Mouse (Mus musculus) heart, embryonic 11.5 days (tissue): ENCODE results near the gene Dpf3. TPM values are rescaled to one million over a fixed set of nuclear protein-coding genes. Genes with fewer than 3 reads are reported as not detected.

Experiments used
- ATAC-seq: fragments of 200-750 bp; cut with Nextera tagmentation; replicated peaks from 2 replicates; pipeline ENCODE4 v1.8.0; 2017; ENCODE audit warnings: moderate library complexity; ENCODE audit not compliant: insufficient number of reproducible peaks, low FRiP score, low TSS enrichment
- H3K27ac ChIP-seq: fragments of 300-500 bp; sonication (generic); 2 replicates; pipeline ENCODE4 v1.5.1; 2014; ENCODE audit warnings: mild to moderate bottlenecking, low read depth, low read length
- H3K27me3 ChIP-seq: fragments of 300-500 bp; sonication (generic); 2 replicates; pipeline ENCODE4 v1.6.1; 2014; ENCODE audit warnings: mild to moderate bottlenecking, low read length, mixed read lengths; ENCODE audit not compliant: control insufficient read depth, insufficient read depth
- H3K36me3 ChIP-seq: fragments of 300-500 bp; sonication (generic); 2 replicates; pipeline ENCODE4 v1.6.1; 2014; ENCODE audit warnings: mild to moderate bottlenecking, low read length, moderate library complexity, mixed read lengths; ENCODE audit not compliant: control insufficient read depth, insufficient read depth
- H3K4me1 ChIP-seq: fragments of 300-500 bp; sonication (generic); 2 replicates; pipeline ENCODE4 v1.6.1; 2014; ENCODE audit warnings: low read length; ENCODE audit not compliant: control insufficient read depth, insufficient read depth
- H3K4me2 ChIP-seq: fragments of 300-500 bp; sonication (generic); 2 replicates; pipeline ENCODE4 v1.6.1; 2014; ENCODE audit warnings: mild to moderate bottlenecking, moderate library complexity
- H3K4me3 ChIP-seq: fragments of 300-500 bp; sonication (generic); 2 replicates; pipeline ENCODE4 v1.5.1; 2014; ENCODE audit warnings: low read depth, low read length
- H3K9ac ChIP-seq: fragments of 300-500 bp; sonication (generic); 2 replicates; pipeline ENCODE4 v1.6.1; 2014; ENCODE audit warnings: mild to moderate bottlenecking, low read depth, low read length, moderate library complexity
- H3K9me3 ChIP-seq: fragments of 300-500 bp; sonication (generic); replicated peaks from 2 replicates; pipeline ENCODE4 v1.6.1; 2016; ENCODE audit warnings: low read length; ENCODE audit not compliant: control insufficient read depth
- WGBS: fragments of 180-500 bp; shearing (Covaris S2); extraction: QIAGEN DNeasy Blood & Tissue Kit; methylation state at CpG from one replicate; pipeline ENCODE4 v1.1.7; 2014; ENCODE audit not compliant: insufficient replicate concordance; 5-methylcytosine and 5-hydroxymethylcytosine counted together
- polyA plus RNA-seq: library from polyadenylated mRNA; unstranded; fragments of >200 nt; fragmentation: Nextera tagmentation; extraction: Ambion mirVana; gene quantifications from 2 replicates; pipeline ENCODE4 v1.2.1, GENCODE M21; 2014

Dpf3 gene
- polyA plus RNA-seq, 1 experiment from 2014 or later: 29.7 TPM

GRCm38 (mm10) chr12:83411721-83412521, 75.6 kb downstream of the Dpf3 start:
- H3K27me3 ChIP-seq: no peaks in the 10 kb centered on the region
- H3K36me3 ChIP-seq: no peaks in the 10 kb centered on the region
- H3K4me1 ChIP-seq: peaks cover 44% of the 10 kb centered on the region
- 33% methylated on average over 17 of the region's 17 CpGs for WGBS
- peak overlapping the region; percentile 62 for H3K27ac ChIP-seq
- H3K9me3 ChIP-seq: no peaks in the 10 kb centered on the region
- H3K4me2 ChIP-seq: peak overlapping the region; percentile 22
- no peak for ATAC-seq
- no peak overlapping the region for H3K4me3 ChIP-seq
- no peak overlapping the region; the same call in 1 of the 2 replicates for H3K9ac ChIP-seq

GRCm38 (mm10) chr12:83411032-83411431, 76.5 kb downstream of the Dpf3 start:
- no peaks in the 10 kb centered on the region for H3K9me3 ChIP-seq
- no peak for ATAC-seq
- no peaks in the 10 kb centered on the region for H3K27me3 ChIP-seq
- H3K27ac ChIP-seq: no peak overlapping the region
- WGBS: 75% methylated on average over 5 of the region's 5 CpGs
- no peak overlapping the region for H3K4me3 ChIP-seq
- H3K36me3 ChIP-seq: no peaks in the 10 kb centered on the region
- H3K4me1 ChIP-seq: peaks cover 46% of the 10 kb centered on the region
- no peak overlapping the region for H3K9ac ChIP-seq
- H3K4me2 ChIP-seq: no peak overlapping the region

DNA sequence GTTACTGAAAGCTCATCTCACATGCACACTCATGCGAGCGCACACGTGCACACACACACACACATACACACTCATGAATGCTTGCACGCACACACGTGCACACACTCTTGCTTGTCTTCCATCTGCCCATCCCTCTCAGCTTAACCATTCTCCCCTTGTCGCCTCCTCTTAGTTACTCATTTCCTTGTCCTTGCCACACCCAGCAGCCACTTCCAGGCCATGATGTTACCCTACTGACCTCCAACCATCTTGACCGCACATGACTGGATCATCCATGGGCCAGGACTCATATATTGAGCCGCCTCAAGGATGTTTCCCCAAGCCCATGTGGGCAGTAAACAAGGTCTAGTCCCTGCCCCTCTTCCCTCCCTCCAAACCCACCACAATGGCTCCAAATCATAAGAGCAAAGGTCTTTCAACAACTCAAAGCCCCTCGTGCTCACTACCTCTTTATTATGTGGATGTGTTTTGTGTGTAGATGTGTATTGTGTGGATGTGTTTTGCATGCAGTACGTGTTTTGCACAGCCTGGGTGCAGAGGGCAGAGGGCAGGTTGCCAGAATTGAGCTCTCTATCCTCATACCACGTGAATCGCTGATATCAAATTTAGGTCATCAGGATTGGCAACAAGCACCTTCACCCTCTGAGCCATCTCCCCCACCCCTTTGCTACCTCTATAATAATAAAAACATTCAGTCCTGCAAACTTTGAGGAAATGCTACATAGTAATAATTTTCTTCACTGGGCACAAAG, 82.0 kb downstream of the Dpf3 start:
- no peaks in the 10 kb centered on the region for H3K27me3 ChIP-seq
- H3K9me3 ChIP-seq: no peaks in the 10 kb centered on the region
- WGBS: 89% methylated on average over 12 of the region's 12 CpGs
- no peaks in the 10 kb centered on the region for H3K36me3 ChIP-seq
- no peak overlapping the region for H3K4me3 ChIP-seq
- no peak overlapping the region for H3K27ac ChIP-seq
- no peak overlapping the region for H3K4me2 ChIP-seq
- no peak overlapping the region for H3K9ac ChIP-seq
- H3K4me1 ChIP-seq: peaks cover 28% of the 10 kb centered on the region
- ATAC-seq: no peak

GRCm38 (mm10) chr12:83402270-83402669, 85.2 kb downstream of the Dpf3 start:
- Histone ChIP-seq H3K27me3 (no peaks in the 10 kb centered on the region), H3K4me1 (peaks cover 19% of the 10 kb centered on the region), H3K36me3 (no peaks in the 10 kb centered on the region), H3K9ac (no peak overlapping the region), H3K27ac (no peak overlapping the region), H3K9me3 (no peaks in the 10 kb centered on the region), H3K4me2 (no peak overlapping the region), H3K4me3 (no peak overlapping the region)
- WGBS: 53% methylated on average over 5 of the region's 5 CpGs
- ATAC-seq: no peak

DNA sequence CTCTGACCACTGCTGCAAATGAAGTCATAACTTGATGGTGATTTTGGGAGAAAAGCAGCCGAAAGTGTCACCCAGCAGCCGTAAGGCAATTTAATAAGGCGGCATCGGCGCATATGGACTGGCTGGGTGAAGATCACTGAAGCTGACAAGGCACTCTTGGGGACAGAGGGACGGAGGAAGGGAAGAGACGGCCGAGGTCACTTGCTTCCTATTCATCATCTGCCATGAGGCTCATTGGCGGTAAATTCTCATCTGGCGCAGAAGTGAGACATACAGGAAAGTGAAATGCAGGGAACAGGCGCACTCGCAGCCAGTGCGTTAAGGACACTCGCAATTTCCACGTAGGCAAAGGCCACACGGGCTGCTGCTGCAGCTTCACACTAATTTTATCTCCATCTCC, 95.5 kb downstream of the Dpf3 start:
- no peak overlapping the region for H3K4me2 ChIP-seq
- ATAC-seq: no peak
- no peak overlapping the region for H3K9ac ChIP-seq
- H3K27me3 ChIP-seq: no peaks in the 10 kb centered on the region
- no peak overlapping the region for H3K4me3 ChIP-seq
- H3K9me3 ChIP-seq: no peaks in the 10 kb centered on the region
- 89% methylated on average over 16 of the region's 16 CpGs for WGBS
- H3K36me3 ChIP-seq: no peaks in the 10 kb centered on the region
- H3K4me1 ChIP-seq: peaks cover 22% of the 10 kb centered on the region
- H3K27ac ChIP-seq: no peak overlapping the region

GRCm38 (mm10) chr12:83387554-83387953, 100.0 kb downstream of the Dpf3 start:
- peaks cover 36% of the 10 kb centered on the region for H3K4me1 ChIP-seq
- no peaks in the 10 kb centered on the region for H3K9me3 ChIP-seq
- WGBS: 16% methylated on average over 3 of the region's 3 CpGs
- no peak for ATAC-seq
- no peak overlapping the region for H3K4me3 ChIP-seq
- H3K27me3 ChIP-seq: no peaks in the 10 kb centered on the region
- no peak overlapping the region for H3K27ac ChIP-seq
- H3K9ac ChIP-seq: no peak overlapping the region
- no peaks in the 10 kb centered on the region for H3K36me3 ChIP-seq
- H3K4me2 ChIP-seq: no peak overlapping the region

GRCm38 (mm10) chr12:83381072-83381471, 106.4 kb downstream of the Dpf3 start:
- no peak overlapping the region for H3K4me3 ChIP-seq
- no peaks in the 10 kb centered on the region for H3K27me3 ChIP-seq
- no peaks in the 10 kb centered on the region for H3K9me3 ChIP-seq
- no peak overlapping the region for H3K4me2 ChIP-seq
- H3K36me3 ChIP-seq: no peaks in the 10 kb centered on the region
- ATAC-seq: no peak
- H3K4me1 ChIP-seq: peaks cover 11% of the 10 kb centered on the region
- no peak overlapping the region for H3K27ac ChIP-seq
- H3K9ac ChIP-seq: no peak overlapping the region
- 92% methylated on average over 6 of the region's 7 CpGs for WGBS

- H3K9ac ChIP-seq: no peak overlapping the region
- no peak overlapping the region for H3K27ac ChIP-seq
- no peak for ATAC-seq
- H3K36me3 ChIP-seq: no peaks in the 10 kb centered on the region
- 63% methylated on average over 3 of the region's 3 CpGs for WGBS
- no peaks in the 10 kb centered on the region for H3K9me3 ChIP-seq
- peaks cover 17% of the 10 kb centered on the region for H3K4me1 ChIP-seq
- H3K4me3 ChIP-seq: no peak overlapping the region
- H3K27me3 ChIP-seq: no peaks in the 10 kb centered on the region
- no peak overlapping the region for H3K4me2 ChIP-seq
Observed at GRCm38 (mm10) chr12:83380016-83380415, 107.5 kb downstream of the Dpf3 start.
